Mouse (Mus musculus): ENCODE data around the gene Ccdc12. TPM values are rescaled to one million over a fixed set of nuclear protein-coding genes. Genes with fewer than 3 reads are reported as not detected.

The Ccdc12 gene
- total and polyA plus RNA-seq, 3 experiments, result 85.2 to 104 (median 97.8) TPM

GRCm38 (mm10) chr9:110718071-110718470 is 61.8 kb downstream of the Ccdc12 start:
- H3K4me3 ChIP-seq (replicated peaks in 1 of 3; ENCODE audit: low read depth in 2 of 3, low read length in 2 of 3, poor library complexity in 1 of 3), result no peak overlapping the region
- dilution Hi-C loops (cut with MboI; ENCODE audit: extremely low pct_ligation_motif_present, extremely low pct_unique_long_range_greater_than_20kb, low sequenced_read_pairs), result no loop called here
- DNase-seq (ENCODE audit: extremely low read depth), result no peak
- H3K9ac ChIP-seq (ENCODE audit: insufficient read depth, low read depth), result no peak overlapping the region
- H3K79me2 ChIP-seq (replicated peaks; ENCODE audit: control insufficient read depth, extremely low read depth, insufficient read depth, poor library complexity, severe bottlenecking), result no peaks in the 10 kb centered on the region
- no peak overlapping the region for H3K4me2 ChIP-seq (ENCODE audit: insufficient read depth, low read depth, poor library complexity, severe bottlenecking)
- 0 out of 4 replicates have a peak, but pooled peaks cover 0 to 2% of the 10 kb centered on the region in 2 experiments for H3K4me1 ChIP-seq (ENCODE audit: control insufficient read depth in 1 of 2, insufficient read depth in 2 of 2)
- no peaks in the 10 kb centered on the region for H3K9me3 ChIP-seq (replicated peaks; ENCODE audit: low read length)
- H3K36me3 ChIP-seq (replicated peaks in 1 of 2; ENCODE audit: control insufficient read depth in 1 of 2, insufficient read depth in 1 of 2, low read length in 1 of 2), result peaks cover 14 to 50% of the 10 kb centered on the region in 2 experiments
- in situ Hi-C loops (cut with MboI; ENCODE audit: low pct_ligation_motif_present, low pct_unique_long_range_greater_than_20kb, low sequenced_read_pairs), result no loop called here
- no peaks in the 10 kb centered on the region for H3K27me3 ChIP-seq (replicated peaks)
- no peak overlapping the region for H3K27ac ChIP-seq (ENCODE audit: insufficient read depth, low read depth)
- TF ChIP-seq RAD21 (IDR thresholded peaks at IDR 0.05; ENCODE audit: low read depth, low read length) (no peak), CHD1 (IDR thresholded peaks at IDR 0.05; ENCODE audit: low read depth, low read length) (no peak)

- H3K79me2 ChIP-seq (replicated peaks; ENCODE audit: control insufficient read depth, extremely low read depth, insufficient read depth, poor library complexity, severe bottlenecking), result no peaks in the 10 kb centered on the region
- no peak for DNase-seq (ENCODE audit: extremely low read depth)
- no peak overlapping the region for H3K4me2 ChIP-seq (ENCODE audit: insufficient read depth, low read depth, poor library complexity, severe bottlenecking)
- H3K9ac ChIP-seq (ENCODE audit: insufficient read depth, low read depth), result no peak overlapping the region
- no peaks in the 10 kb centered on the region for H3K27me3 ChIP-seq (replicated peaks)
- in situ Hi-C loops (cut with MboI; ENCODE audit: low pct_ligation_motif_present, low pct_unique_long_range_greater_than_20kb, low sequenced_read_pairs), result no loop called here
- 0 out of 4 replicates have a peak, but pooled peaks cover 0 to 4% of the 10 kb centered on the region in 2 experiments for H3K4me1 ChIP-seq (ENCODE audit: control insufficient read depth in 1 of 2, insufficient read depth in 2 of 2)
- H3K36me3 ChIP-seq (replicated peaks in 1 of 2; ENCODE audit: control insufficient read depth in 1 of 2, insufficient read depth in 1 of 2, low read length in 1 of 2), result peaks cover 14 to 51% of the 10 kb centered on the region in 2 experiments
- H3K4me3 ChIP-seq (replicated peaks in 1 of 3; ENCODE audit: low read depth in 2 of 3, low read length in 2 of 3, poor library complexity in 1 of 3), result no peak overlapping the region
- H3K27ac ChIP-seq (ENCODE audit: insufficient read depth, low read depth), result no peak overlapping the region
- dilution Hi-C loops (cut with MboI; ENCODE audit: extremely low pct_ligation_motif_present, extremely low pct_unique_long_range_greater_than_20kb, low sequenced_read_pairs), result no loop called here
- TF ChIP-seq MXI1 (IDR thresholded peaks at IDR 0.05; ENCODE audit: low read depth, low read length), result no peak
- H3K9me3 ChIP-seq (replicated peaks; ENCODE audit: low read length), result no peaks in the 10 kb centered on the region
Measured at GRCm38 (mm10) chr9:110718810-110719209, 62.5 kb downstream of the Ccdc12 start.

- Histone ChIP-seq H3K9ac (ENCODE audit: insufficient read depth, low read depth) (no peak overlapping the region), H3K4me2 (ENCODE audit: insufficient read depth, low read depth, poor library complexity, severe bottlenecking) (no peak overlapping the region), H3K9me3 (replicated peaks; ENCODE audit: low read length) (no peaks in the 10 kb centered on the region), H3K27me3 (replicated peaks) (no peaks in the 10 kb centered on the region), H3K4me3 (replicated peaks in 1 of 3; ENCODE audit: low read depth in 2 of 3, low read length in 2 of 3, poor library complexity in 1 of 3) (no peak overlapping the region), H3K36me3 (replicated peaks in 1 of 2; ENCODE audit: control insufficient read depth in 1 of 2, insufficient read depth in 1 of 2, low read length in 1 of 2) (peaks cover 7 to 40% of the 10 kb centered on the region in 2 experiments), H3K79me2 (replicated peaks; ENCODE audit: control insufficient read depth, extremely low read depth, insufficient read depth, poor library complexity, severe bottlenecking) (no peaks in the 10 kb centered on the region), H3K27ac (ENCODE audit: insufficient read depth, low read depth) (no peak overlapping the region), H3K4me1 (ENCODE audit: control insufficient read depth in 1 of 2, insufficient read depth in 2 of 2) (0 out of 4 replicates have a peak, but pooled peaks cover 0 to 4% of the 10 kb centered on the region in 2 experiments)
- in situ Hi-C loops (cut with MboI; ENCODE audit: low pct_ligation_motif_present, low pct_unique_long_range_greater_than_20kb, low sequenced_read_pairs) (loop anchor here (5.0 kb wide), 1 partner anchor 37 kb away; no protein-coding TSS in a partner anchor), dilution Hi-C loops (cut with MboI; ENCODE audit: extremely low pct_ligation_motif_present, extremely low pct_unique_long_range_greater_than_20kb, low sequenced_read_pairs) (no loop called here)
- TF ChIP-seq CTCF (conservative IDR thresholded peaks at IDR 0.05 in 1 of 2, IDR thresholded peaks at IDR 0.05 in 1 of 2; ENCODE audit: low read depth in 2 of 2, low read length in 2 of 2), result no peak
- TF ChIP-seq JUND (conservative IDR thresholded peaks at IDR 0.05; ENCODE audit: low read depth, low read length), result no peak
- TF ChIP-seq MYC (IDR thresholded peaks at IDR 0.05; ENCODE audit: low read depth, low read length), result no peak
- no peak for TF ChIP-seq E2F4 (IDR thresholded peaks at IDR 0.05; ENCODE audit: insufficient replicate concordance, low read depth, low read length)
- no peak for TF ChIP-seq USF2 (conservative IDR thresholded peaks at IDR 0.05; ENCODE audit: low read depth, low read length)
- no peak for DNase-seq (ENCODE audit: extremely low read depth)
Measured at GRCm38 (mm10) chr9:110719977-110720376, 63.7 kb downstream of the Ccdc12 start.

Measured in CH12.LX (cell line).